Mouse (Mus musculus) lung, postnatal 0 days (tissue): ENCODE results near the gene Zfand3.

Experiments used
- CTCF ChIP-seq: IDR thresholded peaks from 2 replicates; pipeline ENCODE4 v1.5.1; 2016; ENCODE audit warnings: antibody characterized with exemption, mild to moderate bottlenecking
- EP300 ChIP-seq: IDR thresholded peaks from 2 replicates; pipeline ENCODE4 v1.6.1; 2016; ENCODE audit warnings: antibody characterized with exemption, mild to moderate bottlenecking, control low read depth

- TF ChIP-seq CTCF: no peak
- no peak for TF ChIP-seq EP300
These were observed 108.2 kb downstream of the Zfand3 start for GRCm38 (mm10) chr17:30112555-30113305.
